Mouse (Mus musculus) forebrain, postnatal 0 days (tissue): ENCODE measurements around the gene Acr. TPM values are rescaled to one million over a fixed set of nuclear protein-coding genes. Genes with fewer than 3 reads are reported as not detected.

ENCODE experiments used
- ATAC-seq: fragments of 200-750 bp; cut with Nextera tagmentation; 2 replicates; pipeline ENCODE4 v1.8.0; 2017; ENCODE audit warnings: mild to moderate bottlenecking, moderate library complexity
- DNase-seq: peaks from one replicate; pipeline ENCODE4 v3.0.0-alpha.2; 2015
- H3K27ac ChIP-seq: fragments of 300-500 bp; sonication (generic); 2 replicates; pipeline ENCODE4 v1.5.1; 2014; ENCODE audit warnings: low read depth, mild to moderate bottlenecking, antibody characterized with exemption, low read length, moderate library complexity, mixed read lengths
- H3K27me3 ChIP-seq: fragments of 300-500 bp; sonication (generic); 2 replicates; pipeline ENCODE4 v1.6.1; 2014; ENCODE audit warnings: mild to moderate bottlenecking, low read length, mixed read lengths; ENCODE audit not compliant: insufficient read depth
- H3K36me3 ChIP-seq: fragments of 300-500 bp; sonication (generic); 2 replicates; pipeline ENCODE4 v1.6.1; 2014; ENCODE audit warnings: mild to moderate bottlenecking, moderate library complexity; ENCODE audit not compliant: insufficient read depth
- H3K4me1 ChIP-seq: fragments of 300-500 bp; sonication (generic); 2 replicates; pipeline ENCODE4 v1.6.1; 2014; ENCODE audit warnings: antibody characterized with exemption; ENCODE audit not compliant: insufficient read depth
- H3K4me2 ChIP-seq: fragments of 300-500 bp; sonication (generic); 2 replicates; pipeline ENCODE4 v1.6.1; 2014; ENCODE audit warnings: low read depth, mild to moderate bottlenecking, moderate library complexity
- H3K4me3 ChIP-seq: fragments of 300-500 bp; sonication (generic); 2 replicates; pipeline ENCODE4 v1.5.1; 2014; ENCODE audit warnings: low read depth, low read length, mixed read lengths
- H3K9ac ChIP-seq: fragments of 300-500 bp; sonication (generic); 2 replicates; pipeline ENCODE4 v1.6.1; 2014; ENCODE audit warnings: mild to moderate bottlenecking
- H3K9me3 ChIP-seq: fragments of 300-500 bp; sonication (generic); 2 replicates; pipeline ENCODE4 v1.6.1; 2016; ENCODE audit warnings: low read length
- CTCF ChIP-seq: sonication (generic); IDR thresholded peaks from 2 replicates; pipeline ENCODE4 v1.5.1; 2016; ENCODE audit warnings: antibody characterized with exemption, control low read depth, low read depth
- WGBS: fragments of 180-500 bp; shearing (Covaris S2); extraction: QIAGEN DNeasy Blood & Tissue Kit; methylation state at CpG from one replicate; pipeline ENCODE4 v1.1.7; 2014; 5-methylcytosine and 5-hydroxymethylcytosine counted together
- polyA plus RNA-seq: library from polyadenylated mRNA; unstranded; fragments of >200 nt; fragmentation: Nextera tagmentation; extraction: Ambion mirVana; gene quantifications from 2 replicates; pipeline ENCODE4 v1.2.1, GENCODE M21; 2015
- total RNA-seq: library from RNA; depleted of rRNA; stranded (reverse); fragments of >200 nt; gene quantifications from 2 replicates; pipeline ENCODE4 v1.2.3, GENCODE M21; 2014

Gene Acr
- total and polyA plus RNA-seq, 2 experiments from 2014 or later: 2.0 to 3.6 TPM

DNA sequence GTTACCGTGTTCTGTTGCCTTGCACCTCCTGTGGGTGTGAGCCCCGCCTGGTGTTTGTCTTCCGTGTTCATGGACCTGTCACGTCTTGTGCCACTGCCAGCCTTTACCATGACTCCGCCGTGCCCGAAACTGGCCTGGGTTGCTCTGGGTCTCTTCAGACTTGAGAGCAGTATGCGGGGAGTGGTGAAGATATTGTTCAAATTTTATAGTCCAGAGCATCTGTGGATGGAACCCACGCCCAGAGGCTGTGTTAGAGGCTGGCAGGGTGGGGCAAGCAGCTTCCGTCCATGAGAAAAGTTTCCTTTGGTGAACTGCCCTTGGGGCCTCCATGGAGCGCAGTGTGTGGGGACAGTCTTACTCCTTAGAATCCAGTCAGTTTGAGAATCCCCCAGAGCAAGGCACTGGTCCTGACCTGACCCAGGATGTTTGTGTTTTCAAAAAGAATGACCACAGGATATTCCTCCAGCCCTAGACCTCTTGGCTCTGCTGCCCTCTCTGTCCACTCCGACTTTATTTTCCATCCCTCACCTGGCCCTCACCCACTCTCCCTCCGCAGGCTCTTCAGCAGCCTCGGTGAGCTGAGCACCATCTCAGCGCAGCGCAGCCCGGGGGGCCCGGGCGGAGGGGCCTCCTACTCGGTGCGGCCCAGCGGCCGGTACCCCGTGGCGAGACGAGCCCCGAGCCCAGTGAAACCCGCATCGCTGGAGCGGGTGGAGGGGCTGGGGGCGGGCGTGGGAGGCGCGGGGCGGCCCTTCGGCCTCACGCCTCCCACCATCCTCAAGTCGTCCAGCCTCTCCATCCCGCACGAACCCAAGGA is 10.7 kb upstream of the Acr start:
- Histone ChIP-seq H3K9me3 (no peaks in the 10 kb centered on the region), H3K27me3 (0 out of 2 replicates have a peak, but pooled peaks cover 5% of the 10 kb centered on the region), H3K27ac (no peak overlapping the region), H3K4me3 (no peak overlapping the region), H3K36me3 (no peaks in the 10 kb centered on the region; the same call in 1 of the 2 replicates), H3K9ac (no peak overlapping the region), H3K4me1 (no peaks in the 10 kb centered on the region), H3K4me2 (peak overlapping the region; percentile 13)
- TF ChIP-seq CTCF: no peak
- DNase-seq: no peak
- 22% methylated on average over 38 of the region's 40 CpGs for WGBS
- peak; percentile 8; the same call in 1 of the 2 replicates for ATAC-seq

DNA sequence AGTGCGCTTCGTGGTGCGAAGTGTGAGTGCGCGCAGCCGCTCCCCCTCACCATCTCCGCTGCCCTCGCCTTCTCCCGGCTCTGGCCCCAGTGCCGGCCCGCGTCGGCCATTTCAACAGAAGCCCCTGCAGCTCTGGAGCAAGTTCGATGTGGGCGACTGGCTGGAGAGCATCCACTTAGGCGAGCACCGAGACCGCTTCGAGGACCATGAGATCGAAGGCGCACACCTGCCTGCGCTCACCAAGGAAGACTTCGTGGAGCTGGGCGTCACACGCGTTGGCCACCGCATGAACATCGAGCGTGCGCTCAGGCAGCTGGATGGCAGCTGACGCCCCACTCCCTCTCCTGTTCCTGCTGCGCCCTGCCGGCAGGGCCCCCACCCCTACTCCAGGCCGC is 10.1 kb upstream of the Acr start:
- Histone ChIP-seq H3K27me3 (0 out of 2 replicates have a peak, but pooled peaks cover 5% of the 10 kb centered on the region), H3K4me2 (peak overlapping the region; percentile 13; the same call in 1 of the 2 replicates), H3K4me1 (no peaks in the 10 kb centered on the region), H3K4me3 (no peak overlapping the region), H3K9me3 (no peaks in the 10 kb centered on the region), H3K36me3 (no peaks in the 10 kb centered on the region; the same call in 1 of the 2 replicates), H3K27ac (no peak overlapping the region), H3K9ac (no peak overlapping the region)
- no peak for DNase-seq
- no peak for TF ChIP-seq CTCF
- ATAC-seq: no peak; the same call in 1 of the 2 replicates
- WGBS: 12% methylated on average over 34 of the region's 34 CpGs

DNA sequence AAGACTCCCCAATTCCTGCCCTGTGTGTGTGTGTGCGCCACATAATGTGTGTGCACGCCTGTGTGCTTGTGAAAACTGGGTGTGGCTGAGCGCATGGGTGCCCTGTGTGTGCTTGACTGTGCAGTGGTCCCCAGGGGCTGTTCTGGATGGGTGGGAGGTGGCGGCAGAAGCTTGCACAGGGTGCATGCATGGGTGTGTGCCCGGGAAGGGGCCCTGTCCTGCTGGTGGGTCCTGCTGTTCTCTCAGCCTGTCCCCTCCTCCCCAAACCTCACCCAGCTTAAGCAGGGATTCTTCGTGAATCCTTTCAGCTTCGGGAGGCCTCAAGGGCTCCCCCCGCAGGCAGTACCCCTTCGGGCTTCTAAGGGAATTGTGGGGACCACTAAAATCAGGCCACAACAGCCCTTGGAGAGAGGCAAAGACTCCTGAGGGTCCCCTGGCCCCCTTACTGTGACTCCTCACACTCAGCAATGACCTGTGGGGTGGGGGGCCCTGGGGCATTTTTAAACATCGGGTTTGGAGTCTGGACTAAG is 8.9 kb upstream of the Acr start:
- ATAC-seq (no peak), DNase-seq (no peak)

GRCm38 (mm10) chr15:89572147-89572546 is 4.0 kb downstream of the Acr start:
- Histone ChIP-seq H3K9me3 (no peaks in the 10 kb centered on the region), H3K4me2 (no peak overlapping the region), H3K4me3 (no peak overlapping the region), H3K9ac (no peak overlapping the region), H3K4me1 (no peaks in the 10 kb centered on the region), H3K27me3 (no peaks in the 10 kb centered on the region), H3K36me3 (peaks cover 4% of the 10 kb centered on the region; the same call in 1 of the 2 replicates), H3K27ac (no peak overlapping the region)
- TF ChIP-seq CTCF: no peak
- ATAC-seq (no peak), DNase-seq (no peak)
- 79% methylated on average over 8 of the region's 8 CpGs for WGBS

More for the DNA sequence above, 8.9 kb upstream of the Acr start:
- H3K9ac ChIP-seq: no peak overlapping the region
- H3K27ac ChIP-seq: no peak overlapping the region
- H3K4me1 ChIP-seq: no peaks in the 10 kb centered on the region
- no peaks in the 10 kb centered on the region for H3K9me3 ChIP-seq
- no peak overlapping the region for H3K4me2 ChIP-seq
- 0 out of 2 replicates have a peak, but pooled peaks cover 5% of the 10 kb centered on the region for H3K27me3 ChIP-seq
- H3K36me3 ChIP-seq: no peaks in the 10 kb centered on the region; the same call in 1 of the 2 replicates
- WGBS: 48% methylated on average over 10 of the region's 10 CpGs
- no peak for TF ChIP-seq CTCF
- no peak overlapping the region for H3K4me3 ChIP-seq

DNA sequence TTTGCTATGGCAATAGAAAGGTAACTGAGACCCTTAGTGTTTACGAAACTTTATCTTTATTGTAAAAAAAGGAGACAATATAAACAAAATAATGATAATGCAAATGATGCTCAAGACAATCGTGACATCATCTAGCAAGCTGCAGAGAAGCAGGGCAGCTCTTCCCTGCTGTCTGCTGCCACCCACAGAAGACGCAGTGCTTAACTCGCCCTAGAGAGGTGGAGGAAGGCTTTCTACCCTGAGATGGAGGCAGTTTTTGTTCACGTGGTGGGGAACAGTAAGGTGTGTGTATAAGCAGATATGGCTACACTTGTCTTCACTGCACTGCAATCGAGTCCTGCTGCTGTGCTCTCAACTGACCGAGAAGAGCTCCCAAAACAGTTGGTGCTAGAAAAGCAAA is 14.4 kb downstream of the Acr start:
- Histone ChIP-seq H3K27me3 (no peaks in the 10 kb centered on the region), H3K4me1 (no peaks in the 10 kb centered on the region), H3K9ac (no peak overlapping the region), H3K4me3 (no peak overlapping the region), H3K9me3 (no peaks in the 10 kb centered on the region), H3K27ac (no peak overlapping the region), H3K4me2 (no peak overlapping the region), H3K36me3 (peaks cover 29% of the 10 kb centered on the region)
- DNase-seq (no peak), ATAC-seq (no peak)
- WGBS: 90% methylated on average over 7 of the region's 7 CpGs
- no peak for TF ChIP-seq CTCF

- WGBS: 91% methylated on average over 5 of the region's 5 CpGs
- Histone ChIP-seq H3K4me1 (no peaks in the 10 kb centered on the region), H3K27ac (no peak overlapping the region), H3K4me3 (no peak overlapping the region), H3K9ac (no peak overlapping the region), H3K27me3 (no peaks in the 10 kb centered on the region), H3K4me2 (no peak overlapping the region), H3K36me3 (peaks cover 29% of the 10 kb centered on the region), H3K9me3 (no peaks in the 10 kb centered on the region)
- TF ChIP-seq CTCF: no peak
- DNase-seq (no peak), ATAC-seq (no peak)
Measured at GRCm38 (mm10) chr15:89585101-89585500, 17.0 kb downstream of the Acr start.

DNA sequence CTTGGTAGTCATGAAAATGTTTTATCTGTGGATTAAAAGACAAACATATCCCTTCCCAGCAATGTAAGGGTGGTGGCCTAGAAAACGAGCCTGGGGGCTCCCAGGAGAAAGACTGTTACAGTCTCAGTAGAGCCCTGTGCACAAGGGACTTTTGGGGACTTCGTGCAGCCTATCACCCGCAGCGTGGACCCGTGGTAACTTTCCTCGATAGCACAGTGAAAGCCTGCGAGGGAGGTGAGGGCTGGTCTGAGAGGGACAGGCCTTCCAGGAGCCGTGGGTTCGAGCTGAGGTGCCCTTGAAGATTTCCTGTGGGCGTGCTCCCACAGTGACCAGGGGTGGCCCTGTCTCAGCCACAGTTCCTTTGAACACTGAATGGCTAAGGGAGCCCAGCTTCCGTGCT is 17.5 kb downstream of the Acr start:
- ATAC-seq (no peak), DNase-seq (no peak)
- Histone ChIP-seq H3K9ac (no peak overlapping the region), H3K36me3 (peaks cover 29% of the 10 kb centered on the region), H3K27me3 (no peaks in the 10 kb centered on the region), H3K4me2 (no peak overlapping the region), H3K4me3 (no peak overlapping the region), H3K4me1 (no peaks in the 10 kb centered on the region), H3K27ac (no peak overlapping the region), H3K9me3 (no peaks in the 10 kb centered on the region)
- TF ChIP-seq CTCF: no peak
- WGBS: 92% methylated on average over 11 of the region's 11 CpGs
